Mouse (Mus musculus) adrenal gland, adult 18-20 months (tissue): ENCODE data around the gene Trim12a. TPM values are rescaled to one million over a fixed set of nuclear protein-coding genes. Genes with fewer than 3 reads are reported as not detected.

ENCODE experiments used
- total RNA-seq, 2 experiments: library from RNA; stranded (reverse); gene quantifications; 1 replicate in 1 of 2; 2 replicates in 1 of 2; pipeline ENCODE4 v1.2.3; 2021

Gene Trim12a
- total RNA-seq, 2 experiments from 2014 or later, result 6.9 to 10.2 TPM

Other genes with a start within 250 kb of the Trim12a start
- gene Olfr644, start 243.6 kb downstream of the Trim12a start, total RNA-seq, result not detected
- gene Olfr645, start 230.0 kb downstream of the Trim12a start, total RNA-seq, result not detected
- not detected for gene Olfr646, start 210.6 kb downstream of the Trim12a start, total RNA-seq
- gene Ubqln5, start 185.6 kb downstream of the Trim12a start, total RNA-seq, result not detected
- gene Olfr643, start 178.1 kb downstream of the Trim12a start, total RNA-seq, result not detected
- not detected for gene Ubqln3, start 172.2 kb downstream of the Trim12a start, total RNA-seq
- not detected for gene Ubqlnl, start 164.9 kb downstream of the Trim12a start, total RNA-seq
- gene Olfm5, start 150.6 kb downstream of the Trim12a start, total RNA-seq, result not detected
- gene Olfr648, start 132.1 kb downstream of the Trim12a start, total RNA-seq, result not detected
- not detected for gene Olfr649, start 119.5 kb downstream of the Trim12a start, total RNA-seq
- under 1 TPM; 0.29 to 0.46 TPM for gene Trim6, start 96.7 kb downstream of the Trim12a start, total RNA-seq
- 1 to 10 TPM; 4.4 to 6.1 TPM for gene Trim34a, start 71.0 kb downstream of the Trim12a start, total RNA-seq
- gene Trim5, start 27.4 kb downstream of the Trim12a start, total RNA-seq, result 1 to 10 TPM; 2.0 to 2.8 TPM
- gene Trim34b, start 14.0 kb upstream of the Trim12a start, total RNA-seq, result under 1 TPM; 0.38 to 0.56 TPM
- 10 to 100 TPM in 1 of 2 experiments, 1 to 10 TPM in 1; 6.3 to 10.0 TPM for gene Trim12c, start 37.9 kb upstream of the Trim12a start, total RNA-seq
- gene Trim30b, start 54.4 kb upstream of the Trim12a start, total RNA-seq, result under 1 TPM in 1 of 2 experiments, not detected in 1; 0.38 TPM
- under 1 TPM; 0.17 to 0.22 TPM for gene Trim30c, start 85.4 kb upstream of the Trim12a start, total RNA-seq
- gene Trim30a, start 149.7 kb upstream of the Trim12a start, total RNA-seq, result 1 to 10 TPM; 4.8 to 5.1 TPM
- 1 to 10 TPM; 2.2 to 4.8 TPM for gene Trim30d, start 192.4 kb upstream of the Trim12a start, total RNA-seq
- gene Olfr651, start 234.7 kb upstream of the Trim12a start, total RNA-seq, result not detected
- not detected for gene Olfr652, start 245.4 kb upstream of the Trim12a start, total RNA-seq